Mouse (Mus musculus) ES-Bruce4 (cell line): ENCODE results near the gene Agfg2.

Experiments used
- CTCF ChIP-seq: IDR thresholded peaks from one replicate; pipeline ENCODE4 v1.8.1; 2011; ENCODE audit warnings: low read depth, low read length
- EP300 ChIP-seq: IDR thresholded peaks from 2 replicates; pipeline ENCODE4 v1.6.1; 2011; ENCODE audit warnings: low read depth, low read length; ENCODE audit not compliant: insufficient read depth
- POLR2A ChIP-seq: IDR thresholded peaks from one replicate; pipeline ENCODE4 v1.8.1; 2011; ENCODE audit warnings: low read length; ENCODE audit not compliant: insufficient read depth

DNA sequence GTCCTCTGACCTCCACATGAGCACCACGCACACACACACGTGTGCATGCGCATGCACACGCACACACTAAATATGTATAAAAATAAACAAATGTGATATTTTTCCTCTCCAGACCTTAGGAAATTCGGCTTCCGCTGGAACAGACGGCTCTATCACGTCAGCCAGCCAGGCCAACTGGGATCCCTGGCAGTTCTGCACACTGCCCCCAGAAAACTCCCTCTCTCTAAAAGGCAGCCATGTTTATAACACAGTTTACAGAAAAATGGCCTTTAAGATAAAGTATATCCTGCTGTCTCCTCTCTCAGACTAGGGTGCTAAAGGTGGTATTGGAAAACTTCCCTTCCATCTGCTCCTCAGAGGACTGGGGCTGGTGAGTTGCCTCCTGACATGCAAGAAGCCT lies 6.7 kb downstream of the Agfg2 start:
- TF ChIP-seq EP300 (no peak), CTCF (no peak), POLR2A (no peak)
